Mouse (Mus musculus): ENCODE data around the gene Sorcs2. TPM values are rescaled to one million over a fixed set of nuclear protein-coding genes. Genes with fewer than 3 reads are reported as not detected.
"Not testable (repeated sequence)": the region's sequence is repeated elsewhere in the genome, so short reads cannot be mapped to it uniquely, and the experiment has no call there.

The Sorcs2 gene
- polyA plus RNA-seq, 1 experiment from 2014 or later, result 7.3 TPM

GRCm38 (mm10) chr5:36274684-36275394 lies 123.1 kb downstream of the Sorcs2 start:
- H3K4me2 ChIP-seq (replicated peaks), result no peak overlapping the region
- no peak overlapping the region for H3K27ac ChIP-seq (replicated peaks)
- H3K27me3 ChIP-seq, result no peaks in the 10 kb centered on the region
- ATAC-seq (replicated peaks), result 0 out of 2 replicates have a peak, but pooled peaks have one; percentile 43
- H3K4me1 ChIP-seq, result no peaks in the 10 kb centered on the region
- H3K9me3 ChIP-seq, result no peaks in the 10 kb centered on the region
- 63% methylated on average over 6 of the region's 6 CpGs for WGBS
- H3K9ac ChIP-seq (replicated peaks), result no peak overlapping the region
- H3K36me3 ChIP-seq, result no peaks in the 10 kb centered on the region
- H3K4me3 ChIP-seq, result no peak overlapping the region

- no peak overlapping the region for H3K9ac ChIP-seq (replicated peaks)
- whole genome bisulfite sequencing, result 90% methylated on average over 3 of the region's 3 CpGs
- H3K9me3 ChIP-seq, result no peaks in the 10 kb centered on the region
Measured at GRCm38 (mm10) chr5:36267194-36267769, 130.7 kb downstream of the Sorcs2 start.

GRCm38 (mm10) chr5:36260862-36261261 lies 137.1 kb downstream of the Sorcs2 start:
- Histone ChIP-seq H3K9ac (replicated peaks) (no peak overlapping the region), H3K4me2 (replicated peaks) (0 out of 2 replicates have a peak overlapping the region, but pooled peaks have one; percentile 1), H3K36me3 (no peaks in the 10 kb centered on the region), H3K27ac (replicated peaks) (0 out of 2 replicates have a peak overlapping the region, but pooled peaks have one; percentile 0), H3K27me3 (no peaks in the 10 kb centered on the region), H3K4me1 (peaks cover 42% of the 10 kb centered on the region), H3K4me3 (no peak overlapping the region), H3K9me3 (no peaks in the 10 kb centered on the region)
- ATAC-seq (replicated peaks), result no peak
- WGBS, result 26% methylated on average over 12 of the region's 12 CpGs

More at GRCm38 (mm10) chr5:36267194-36267769, 130.7 kb downstream of the Sorcs2 start:
- no peak for ATAC-seq (replicated peaks)
- Histone ChIP-seq H3K27ac (replicated peaks) (no peak overlapping the region), H3K4me1 (peaks cover 5% of the 10 kb centered on the region; the same call in 1 of the 2 replicates), H3K4me2 (replicated peaks) (no peak overlapping the region), H3K36me3 (no peaks in the 10 kb centered on the region), H3K27me3 (no peaks in the 10 kb centered on the region), H3K4me3 (no peak overlapping the region)

- Histone ChIP-seq H3K27ac (replicated peaks) (peak overlapping the region; percentile 42; the same call in 1 of the 2 replicates), H3K27me3 (no peaks in the 10 kb centered on the region), H3K4me1 (peaks cover 40% of the 10 kb centered on the region), H3K36me3 (no peaks in the 10 kb centered on the region), H3K9me3 (no peaks in the 10 kb centered on the region), H3K4me3 (no peak overlapping the region), H3K9ac (replicated peaks) (no peak overlapping the region), H3K4me2 (replicated peaks) (no peak overlapping the region)
- 31% methylated on average over 6 of the region's 6 CpGs for WGBS
- ATAC-seq (replicated peaks), result peak; percentile 51
Measured at GRCm38 (mm10) chr5:36259691-36260124, 138.2 kb downstream of the Sorcs2 start.

- peaks cover 40% of the 10 kb centered on the region for H3K4me1 ChIP-seq
- H3K9me3 ChIP-seq, result no peaks in the 10 kb centered on the region
- H3K36me3 ChIP-seq, result no peaks in the 10 kb centered on the region
- peak overlapping the region; percentile 56 for H3K27ac ChIP-seq (replicated peaks)
- no peaks in the 10 kb centered on the region for H3K27me3 ChIP-seq
- H3K4me3 ChIP-seq, result no peak overlapping the region
- no peak overlapping the region for H3K9ac ChIP-seq (replicated peaks)
- no peak overlapping the region for H3K4me2 ChIP-seq (replicated peaks)
- WGBS, result 63% methylated on average over 12 of the region's 12 CpGs
- ATAC-seq (replicated peaks), result peak; percentile 35
Measured at GRCm38 (mm10) chr5:36258387-36259181, 139.4 kb downstream of the Sorcs2 start.

GRCm38 (mm10) chr5:36257008-36257407 lies 140.9 kb downstream of the Sorcs2 start:
- H3K27me3 ChIP-seq, result no peaks in the 10 kb centered on the region
- H3K4me2 ChIP-seq (replicated peaks), result no peak overlapping the region
- 94% methylated on average over 5 of the region's 5 CpGs for WGBS
- H3K4me1 ChIP-seq, result peaks cover 40% of the 10 kb centered on the region
- H3K4me3 ChIP-seq, result no peak overlapping the region
- no peaks in the 10 kb centered on the region for H3K9me3 ChIP-seq
- H3K36me3 ChIP-seq, result no peaks in the 10 kb centered on the region
- ATAC-seq (replicated peaks), result no peak
- no peak overlapping the region for H3K27ac ChIP-seq (replicated peaks)
- no peak overlapping the region for H3K9ac ChIP-seq (replicated peaks)

GRCm38 (mm10) chr5:36254642-36255516 lies 143.1 kb downstream of the Sorcs2 start:
- no peak overlapping the region for H3K4me3 ChIP-seq
- no peak overlapping the region for H3K9ac ChIP-seq (replicated peaks)
- H3K27me3 ChIP-seq, result no peaks in the 10 kb centered on the region
- no peaks in the 10 kb centered on the region for H3K36me3 ChIP-seq
- H3K4me2 ChIP-seq (replicated peaks), result no peak overlapping the region
- ATAC-seq (replicated peaks), result no peak
- no peak overlapping the region for H3K27ac ChIP-seq (replicated peaks)
- no peaks in the 10 kb centered on the region for H3K9me3 ChIP-seq
- WGBS, result 81% methylated on average over 18 of the region's 18 CpGs
- H3K4me1 ChIP-seq, result peaks cover 30% of the 10 kb centered on the region

- no peaks in the 10 kb centered on the region for H3K36me3 ChIP-seq
- H3K9ac ChIP-seq (replicated peaks), result no peak overlapping the region
- ATAC-seq (replicated peaks), result no peak
- H3K27ac ChIP-seq (replicated peaks), result no peak overlapping the region
- 91% methylated on average over 17 of the region's 17 CpGs for WGBS
- no peak overlapping the region for H3K4me2 ChIP-seq (replicated peaks)
- H3K4me1 ChIP-seq, result peaks cover 12% of the 10 kb centered on the region
- no peak overlapping the region for H3K4me3 ChIP-seq
- no peaks in the 10 kb centered on the region for H3K9me3 ChIP-seq
- H3K27me3 ChIP-seq, result no peaks in the 10 kb centered on the region
Measured at GRCm38 (mm10) chr5:36252746-36253504, 145.0 kb downstream of the Sorcs2 start.

- no peak overlapping the region for H3K4me3 ChIP-seq
- H3K36me3 ChIP-seq, result no peaks in the 10 kb centered on the region
- H3K27ac ChIP-seq (replicated peaks), result no peak overlapping the region
- H3K9me3 ChIP-seq, result no peaks in the 10 kb centered on the region
- no peak overlapping the region for H3K9ac ChIP-seq (replicated peaks)
- WGBS, result 88% methylated on average over 3 of the region's 3 CpGs
- H3K4me1 ChIP-seq, result peaks cover 8% of the 10 kb centered on the region; the same call in 1 of the 2 replicates
- no peak for ATAC-seq (replicated peaks)
- no peaks in the 10 kb centered on the region for H3K27me3 ChIP-seq
- no peak overlapping the region for H3K4me2 ChIP-seq (replicated peaks)
Measured at GRCm38 (mm10) chr5:36248022-36248421, 149.9 kb downstream of the Sorcs2 start.

GRCm38 (mm10) chr5:36237526-36237925 lies 160.4 kb downstream of the Sorcs2 start:
- H3K4me2 ChIP-seq (replicated peaks); H3K36me3 ChIP-seq; H3K27ac ChIP-seq (replicated peaks); H3K27me3 ChIP-seq; H3K4me3 ChIP-seq; ATAC-seq (replicated peaks); H3K9ac ChIP-seq (replicated peaks); H3K4me1 ChIP-seq; H3K9me3 ChIP-seq: not testable (repeated sequence)
- 96% methylated on average over 8 of the region's 10 CpGs for WGBS

- H3K27ac ChIP-seq (replicated peaks), result no peak overlapping the region
- no peak for ATAC-seq (replicated peaks)
- H3K4me1 ChIP-seq, result peaks cover 26% of the 10 kb centered on the region
Measured at GRCm38 (mm10) chr5:36230301-36230780, 167.6 kb downstream of the Sorcs2 start.

More at GRCm38 (mm10) chr5:36230301-36230780, 167.6 kb downstream of the Sorcs2 start:
- Histone ChIP-seq H3K36me3 (no peaks in the 10 kb centered on the region), H3K9me3 (no peaks in the 10 kb centered on the region), H3K4me3 (no peak overlapping the region), H3K4me2 (replicated peaks) (no peak overlapping the region), H3K27me3 (no peaks in the 10 kb centered on the region), H3K9ac (replicated peaks) (no peak overlapping the region)
- WGBS, result 67% methylated on average over 9 of the region's 9 CpGs
